ENCODE assay signal across 8 mouse cellular contexts in the genomic region with DNA sequence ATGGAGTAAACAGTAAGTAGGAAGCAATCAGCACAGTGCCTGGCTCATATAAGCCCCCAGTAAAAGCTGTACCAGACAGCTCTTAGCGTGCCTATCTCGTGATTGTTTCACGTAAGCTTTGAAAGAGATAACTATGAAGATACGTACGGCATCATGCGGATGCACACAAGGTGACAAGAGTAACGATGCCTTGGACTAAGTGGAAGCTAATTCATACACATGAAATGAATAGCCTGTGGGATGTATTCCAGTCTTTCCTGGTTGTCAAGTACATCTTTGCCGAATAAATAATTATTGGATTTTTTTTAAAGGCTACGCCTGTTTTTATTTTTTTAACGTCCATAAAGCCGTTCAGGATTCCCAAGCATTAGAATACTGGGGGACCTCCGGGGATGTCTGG. TPM values are rescaled to one million over a fixed set of nuclear protein-coding genes. Genes with fewer than 3 reads are reported as not detected.
DNase-seq lines count a peak whose midpoint lies in the region; ATAC-seq and TF ChIP-seq lines count a peak whose summit lies in the region.

No protein-coding gene starts in this region.

- no peak for DNase-seq in cerebellum, adult 2 months
- DNase-seq in cerebellum, postnatal 14 days = no peak
- no peak for DNase-seq in lung, postnatal 25 days (ENCODE audit: low spot score)
- DNase-seq in thymus, postnatal 14 days = no peak
- DNase-seq in layer of hippocampus, postnatal 36 days = no peak

- H3K27ac ChIP-seq in cerebellum, adult 2 months (ENCODE audit: insufficient read depth, low read length) = peak overlapping the region; percentile 65; the same call in 1 of the 2 replicates
- peak overlapping the region; percentile 38; the same call in 1 of the 2 replicates for H3K27ac ChIP-seq in lung, embryonic 16.5 days (ENCODE audit: low read length)
- peak overlapping the region; percentile 19; the same call in 1 of the 2 replicates for H3K27ac ChIP-seq in limb, embryonic 15.5 days
- peak overlapping the region; percentile 55 for H3K27ac ChIP-seq in stomach, embryonic 15.5 days

- peak overlapping the region; percentile 57 for H3K9ac ChIP-seq in lung, embryonic 16.5 days (ENCODE audit: low read length)
- H3K9ac ChIP-seq in limb, embryonic 15.5 days = no peak overlapping the region
- no peak overlapping the region for H3K9ac ChIP-seq in stomach, embryonic 15.5 days

- 50% methylated on average over 12 of the region's 12 CpGs for WGBS in cerebellum, adult 2 months
- 58% methylated on average over 12 of the region's 12 CpGs for WGBS in lung, embryonic 16.5 days
- WGBS in limb, embryonic 15.5 days = 58% methylated on average over 12 of the region's 12 CpGs
- 58% methylated on average over 12 of the region's 12 CpGs for WGBS in stomach, embryonic 15.5 days

- H3K4me1 ChIP-seq in cerebellum, adult 2 months (ENCODE audit: control insufficient read depth, insufficient read depth, low read length) = no peaks in the 10 kb centered on the region
- H3K4me1 ChIP-seq in lung, embryonic 16.5 days (replicated peaks; ENCODE audit: control insufficient read depth, insufficient read depth, low read length) = peaks cover 3% of the 10 kb centered on the region; the same call in 1 of the 2 replicates
- H3K4me1 ChIP-seq in limb, embryonic 15.5 days = no peaks in the 10 kb centered on the region; the same call in 1 of the 2 replicates
- no peaks in the 10 kb centered on the region for H3K4me1 ChIP-seq in stomach, embryonic 15.5 days

- no peak for TF ChIP-seq POLR2A in cerebellum, adult 2 months (IDR thresholded peaks at IDR 0.05; ENCODE audit: borderline replicate concordance, insufficient read depth, low read length)

- ATAC-seq in lung, embryonic 16.5 days (ENCODE audit: low read depth) = no peak
- no peak for ATAC-seq in limb, embryonic 15.5 days (ENCODE audit: insufficient number of reproducible peaks, low FRiP score, low TSS enrichment, low read depth)
- no peak for ATAC-seq in stomach, embryonic 15.5 days (ENCODE audit: insufficient read depth, low FRiP score, low read depth)

- H3K36me3 ChIP-seq in lung, embryonic 16.5 days (ENCODE audit: control insufficient read depth, insufficient read depth, low read length) = peaks cover 67% of the 10 kb centered on the region
- peaks cover 96% of the 10 kb centered on the region for H3K36me3 ChIP-seq in limb, embryonic 15.5 days
- H3K36me3 ChIP-seq in stomach, embryonic 15.5 days = peaks cover 76% of the 10 kb centered on the region

- H3K27me3 ChIP-seq in cerebellum, adult 2 months (ENCODE audit: control insufficient read depth, insufficient read depth, low read length) = no peaks in the 10 kb centered on the region
- no peaks in the 10 kb centered on the region for H3K27me3 ChIP-seq in lung, embryonic 16.5 days (ENCODE audit: control insufficient read depth, insufficient read depth, low read depth, low read length)
- H3K27me3 ChIP-seq in limb, embryonic 15.5 days = no peaks in the 10 kb centered on the region
- H3K27me3 ChIP-seq in stomach, embryonic 15.5 days (replicated peaks) = no peaks in the 10 kb centered on the region

- H3K4me2 ChIP-seq in lung, embryonic 16.5 days (ENCODE audit: low read depth, low read length) = peak overlapping the region; percentile 49
- H3K4me2 ChIP-seq in limb, embryonic 15.5 days = peak overlapping the region; percentile 46; the same call in 1 of the 2 replicates
- peak overlapping the region; percentile 17 for H3K4me2 ChIP-seq in stomach, embryonic 15.5 days

- peaks cover 8% of the 10 kb centered on the region for H3K9me3 ChIP-seq in lung, embryonic 16.5 days (ENCODE audit: control insufficient read depth, low read length)
- H3K9me3 ChIP-seq in limb, embryonic 15.5 days = 0 out of 2 replicates have a peak, but pooled peaks cover 3% of the 10 kb centered on the region
- H3K9me3 ChIP-seq in stomach, embryonic 15.5 days = no peaks in the 10 kb centered on the region

- no peak for TF ChIP-seq CTCF in cerebellum, adult 2 months (IDR thresholded peaks at IDR 0.05; ENCODE audit: borderline replicate concordance, insufficient read depth, low read depth, low read length)

- peak overlapping the region; percentile 39 for H3K4me3 ChIP-seq in cerebellum, adult 2 months (replicated peaks; ENCODE audit: insufficient read depth, low read depth, low read length)
- H3K4me3 ChIP-seq in lung, embryonic 16.5 days (ENCODE audit: low read length) = peak overlapping the region; percentile 59
- peak overlapping the region; percentile 47 for H3K4me3 ChIP-seq in limb, embryonic 15.5 days
- H3K4me3 ChIP-seq in stomach, embryonic 15.5 days (replicated peaks) = peak overlapping the region; percentile 12

RNA-seq across cellular contexts. Expression of a gene that starts 0.4 kb away (rescaled TPM):
- 19.2 and 19.9 TPM in 2 replicates for polyA plus RNA-seq in cerebellum, adult 2 months (2012; rRNA removed)
- 26.1 and 27.4 TPM in 2 replicates for polyA plus RNA-seq in lung, embryonic 16.5 days (2015; fragmentation: Nextera tagmentation; extraction: Ambion mirVana)
- polyA plus RNA-seq in limb, embryonic 15.5 days (2015; fragmentation: Nextera tagmentation; extraction: Ambion mirVana) = 22.0 and 24.2 TPM in 2 replicates
- 23.1 and 26.7 TPM in 2 replicates for polyA plus RNA-seq in stomach, embryonic 15.5 days (2015; fragmentation: Nextera tagmentation; extraction: Ambion mirVana)
- 10 to 100 TPM; 19.7 to 22.9 TPM for total RNA-seq in layer of hippocampus, postnatal 36 days (2021)

RNA-seq across cellular contexts. Expression of a gene that starts 17.1 kb away (rescaled TPM):
- 80.5 and 83.5 TPM in 2 replicates for polyA plus RNA-seq in cerebellum, adult 2 months (2012; rRNA removed)
- polyA plus RNA-seq in lung, embryonic 16.5 days (2015; fragmentation: Nextera tagmentation; extraction: Ambion mirVana) = 96.3 and 98.8 TPM in 2 replicates
- polyA plus RNA-seq in limb, embryonic 15.5 days (2015; fragmentation: Nextera tagmentation; extraction: Ambion mirVana) = 143 and 150 TPM in 2 replicates
- 122 and 135 TPM in 2 replicates for polyA plus RNA-seq in stomach, embryonic 15.5 days (2015; fragmentation: Nextera tagmentation; extraction: Ambion mirVana)
- 10 to 100 TPM; 77.3 to 77.5 TPM for total RNA-seq in layer of hippocampus, postnatal 36 days (2021)

RNA-seq across cellular contexts. Expression of a gene that starts 49.7 kb away (rescaled TPM):
- 63.8 and 68.7 TPM in 2 replicates for polyA plus RNA-seq in cerebellum, adult 2 months (2012; rRNA removed)
- polyA plus RNA-seq in lung, embryonic 16.5 days (2015; fragmentation: Nextera tagmentation; extraction: Ambion mirVana) = 186 and 189 TPM in 2 replicates
- polyA plus RNA-seq in limb, embryonic 15.5 days (2015; fragmentation: Nextera tagmentation; extraction: Ambion mirVana) = 167 and 168 TPM in 2 replicates
- 117 and 138 TPM in 2 replicates for polyA plus RNA-seq in stomach, embryonic 15.5 days (2015; fragmentation: Nextera tagmentation; extraction: Ambion mirVana)
- total RNA-seq in layer of hippocampus, postnatal 36 days (2021) = 10 to 100 TPM; 15.3 to 19.8 TPM

RNA-seq across cellular contexts. Expression of a gene that starts 59.6 kb away (rescaled TPM):
- 0.76 and 0.90 TPM in 2 replicates for polyA plus RNA-seq in cerebellum, adult 2 months (2012; rRNA removed)
- 8.4 and 8.6 TPM in 2 replicates for polyA plus RNA-seq in lung, embryonic 16.5 days (2015; fragmentation: Nextera tagmentation; extraction: Ambion mirVana)
- 5.2 and 7.4 TPM in 2 replicates for polyA plus RNA-seq in limb, embryonic 15.5 days (2015; fragmentation: Nextera tagmentation; extraction: Ambion mirVana)
- polyA plus RNA-seq in stomach, embryonic 15.5 days (2015; fragmentation: Nextera tagmentation; extraction: Ambion mirVana) = 19.1 and 22.7 TPM in 2 replicates
- 1 to 10 TPM in 1 of 2 experiments, under 1 TPM in 1; 0.75 to 1.3 TPM for total RNA-seq in layer of hippocampus, postnatal 36 days (2021)
